Mouse (Mus musculus) testis, adult 2 months (tissue): ENCODE data around the gene Zc3h14. TPM values are rescaled to one million over a fixed set of nuclear protein-coding genes. Genes with fewer than 3 reads are reported as not detected.

Source experiments
- H3K27ac ChIP-seq: fragments of 200-500 bp; 2 replicates; pipeline ENCODE4 v1.5.1; 2012; ENCODE audit warnings: low read depth, low read length; ENCODE audit not compliant: control insufficient read depth, insufficient read depth
- H3K27me3 ChIP-seq: fragments of 200-500 bp; 2 replicates; pipeline ENCODE4 v1.6.1; 2012; ENCODE audit warnings: mild to moderate bottlenecking, low read length, moderate library complexity; ENCODE audit not compliant: control insufficient read depth, insufficient read depth
- H3K36me3 ChIP-seq: fragments of 200-500 bp; 2 replicates; pipeline ENCODE4 v1.6.1; 2012; ENCODE audit warnings: mild to moderate bottlenecking, low read length; ENCODE audit not compliant: control insufficient read depth, insufficient read depth
- H3K4me1 ChIP-seq: fragments of 200-500 bp; 2 replicates; pipeline ENCODE4 v1.6.1; 2012; ENCODE audit warnings: low read length; ENCODE audit not compliant: control insufficient read depth, insufficient read depth
- H3K4me3 ChIP-seq: fragments of 200-500 bp; 2 replicates; pipeline ENCODE4 v1.5.1; 2012; ENCODE audit warnings: low read depth, mild to moderate bottlenecking, low read length, moderate library complexity, mixed read lengths; ENCODE audit not compliant: control insufficient read depth
- CTCF ChIP-seq: fragments of 200-500 bp; IDR thresholded peaks from 2 replicates; pipeline ENCODE4 v1.5.1; 2012; ENCODE audit warnings: low read depth, mild to moderate bottlenecking, inconsistent platforms, low read length, moderate library complexity; ENCODE audit not compliant: control insufficient read depth, insufficient read depth, insufficient replicate concordance
- POLR2A ChIP-seq: fragments of 200-500 bp; IDR thresholded peaks from 2 replicates; pipeline ENCODE4 v1.6.1; 2012; ENCODE audit warnings: low read depth, mild to moderate bottlenecking, inconsistent platforms, low read length, moderate library complexity; ENCODE audit not compliant: control insufficient read depth
- polyA plus RNA-seq: library from polyadenylated mRNA; depleted of rRNA; stranded (reverse); fragments of >200 nt; gene quantifications from 2 replicates; pipeline ENCODE4 v1.2.3, GENCODE M21; 2012; rRNA removed

The Zc3h14 gene
- polyA plus RNA-seq = 301 and 309 TPM in 2 replicates

- peak within 1 kb of the TSS; percentile 91 for H3K4me3 ChIP-seq
- TF ChIP-seq POLR2A = peak; percentile 88
- peak; percentile 36; the same call in 1 of the 2 replicates for TF ChIP-seq CTCF
- no peaks in the 10 kb centered on the region for H3K27me3 ChIP-seq
- peak within 1 kb of the TSS; percentile 82 for H3K27ac ChIP-seq
- peaks cover 3% of the 10 kb centered on the region for H3K4me1 ChIP-seq
- no peaks in the 10 kb centered on the region; the same call in 1 of the 2 replicates for H3K36me3 ChIP-seq
These were observed at the start of gene Zc3h14 for GRCm38 (mm10) chr12:98746746-98747379. Zc3h14 (plus strand) TSS chr12:98746964.

GRCm38 (mm10) chr12:98697202-98697601 is 49.6 kb upstream of the Zc3h14 start:
- TF ChIP-seq CTCF (no peak), POLR2A (no peak)
- H3K27me3 ChIP-seq = no peaks in the 10 kb centered on the region
- H3K36me3 ChIP-seq = no peaks in the 10 kb centered on the region
- no peaks in the 10 kb centered on the region for H3K4me1 ChIP-seq
- no peak overlapping the region for H3K4me3 ChIP-seq
- no peak overlapping the region for H3K27ac ChIP-seq

DNA sequence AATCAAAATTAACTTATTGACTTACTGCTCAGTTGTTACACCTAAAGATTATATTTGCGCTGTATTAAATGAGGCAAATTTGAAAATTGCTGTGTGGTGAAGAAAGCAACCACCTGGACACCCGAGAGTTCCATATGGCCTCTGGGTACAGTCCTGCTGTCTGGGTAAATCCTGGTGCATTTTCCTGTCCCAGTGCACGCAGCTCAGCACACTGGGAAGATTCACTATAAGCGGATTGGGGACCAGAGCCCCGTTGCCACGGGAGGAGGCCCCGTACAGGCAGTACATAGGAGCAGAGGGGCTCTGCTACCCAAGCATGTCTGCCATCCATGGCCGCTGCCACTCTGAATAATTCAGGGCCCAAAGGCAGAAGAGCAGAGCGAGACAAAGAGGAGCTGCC is 45.2 kb upstream of the Zc3h14 start:
- no peak overlapping the region for H3K4me3 ChIP-seq
- no peak overlapping the region for H3K27ac ChIP-seq
- no peaks in the 10 kb centered on the region for H3K4me1 ChIP-seq
- no peaks in the 10 kb centered on the region; the same call in 1 of the 2 replicates for H3K36me3 ChIP-seq
- TF ChIP-seq POLR2A = no peak
- TF ChIP-seq CTCF = no peak
- H3K27me3 ChIP-seq = no peaks in the 10 kb centered on the region

- Histone ChIP-seq H3K4me3 (no peak overlapping the region), H3K4me1 (no peaks in the 10 kb centered on the region), H3K27ac (no peak overlapping the region), H3K36me3 (no peaks in the 10 kb centered on the region; the same call in 1 of the 2 replicates), H3K27me3 (no peaks in the 10 kb centered on the region)
- TF ChIP-seq CTCF = no peak
- no peak for TF ChIP-seq POLR2A
These were observed 43.2 kb upstream of the Zc3h14 start for GRCm38 (mm10) chr12:98703554-98703953.

DNA sequence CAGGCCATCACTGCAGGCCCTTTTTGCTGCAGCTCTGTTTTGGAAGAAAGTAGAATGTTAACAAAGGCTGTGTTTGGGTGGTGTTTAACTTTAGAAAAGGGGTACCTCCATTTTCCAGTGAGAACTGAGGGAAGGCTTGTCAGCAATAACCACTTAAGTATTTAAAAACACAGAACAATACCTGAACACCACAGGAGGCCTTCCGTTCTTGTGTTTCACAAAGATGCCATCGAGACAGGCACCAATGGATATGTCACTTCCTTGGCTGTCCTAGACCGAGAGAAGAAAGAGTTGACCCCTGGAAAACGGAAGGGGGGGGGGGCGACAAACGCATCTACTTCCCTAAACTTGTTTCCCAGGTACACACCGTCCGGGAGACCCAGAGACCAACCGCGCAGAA is 42.8 kb upstream of the Zc3h14 start:
- H3K36me3 ChIP-seq = no peaks in the 10 kb centered on the region; the same call in 1 of the 2 replicates

GRCm38 (mm10) chr12:98712819-98713218 is 33.9 kb upstream of the Zc3h14 start:
- Histone ChIP-seq H3K4me3 (no peak overlapping the region), H3K36me3 (no peaks in the 10 kb centered on the region; the same call in 1 of the 2 replicates), H3K27me3 (no peaks in the 10 kb centered on the region), H3K4me1 (no peaks in the 10 kb centered on the region; the same call in 1 of the 2 replicates), H3K27ac (no peak overlapping the region)
- no peak for TF ChIP-seq POLR2A
- TF ChIP-seq CTCF = no peak

More for the DNA sequence above, 42.8 kb upstream of the Zc3h14 start:
- no peak overlapping the region for H3K4me3 ChIP-seq
- no peaks in the 10 kb centered on the region for H3K27me3 ChIP-seq
- H3K27ac ChIP-seq = no peak overlapping the region
- no peak for TF ChIP-seq CTCF
- H3K4me1 ChIP-seq = no peaks in the 10 kb centered on the region

- Histone ChIP-seq H3K4me3 (no peak overlapping the region), H3K27me3 (no peaks in the 10 kb centered on the region), H3K4me1 (no peaks in the 10 kb centered on the region; the same call in 1 of the 2 replicates), H3K36me3 (no peaks in the 10 kb centered on the region; the same call in 1 of the 2 replicates), H3K27ac (no peak overlapping the region)
- TF ChIP-seq CTCF (no peak), POLR2A (no peak)
These were observed 33.1 kb upstream of the Zc3h14 start for GRCm38 (mm10) chr12:98713621-98714103.

DNA sequence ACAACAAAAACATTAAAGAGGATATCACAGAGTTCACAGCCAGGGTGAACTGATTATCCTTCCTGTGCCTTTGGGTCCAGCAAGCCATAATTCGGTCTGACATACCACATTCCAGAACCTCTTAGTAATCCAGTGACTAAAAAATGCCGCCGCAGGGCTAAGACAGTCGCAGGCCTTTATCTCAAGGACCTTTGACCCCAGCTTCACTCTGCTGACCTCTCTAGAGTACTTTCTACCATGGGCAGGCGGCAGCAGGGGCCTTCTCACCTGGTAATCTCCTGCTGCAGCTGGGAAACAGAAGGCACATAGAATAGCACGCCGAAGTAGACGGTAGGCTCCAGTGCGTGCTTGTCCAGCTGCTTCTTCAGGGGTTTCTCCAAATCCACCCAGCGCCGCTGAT is 32.0 kb upstream of the Zc3h14 start:
- TF ChIP-seq POLR2A = no peak
- TF ChIP-seq CTCF = no peak
- no peak overlapping the region for H3K27ac ChIP-seq
- no peaks in the 10 kb centered on the region; the same call in 1 of the 2 replicates for H3K4me1 ChIP-seq
- H3K27me3 ChIP-seq = no peaks in the 10 kb centered on the region
- no peak overlapping the region for H3K4me3 ChIP-seq
- no peaks in the 10 kb centered on the region; the same call in 1 of the 2 replicates for H3K36me3 ChIP-seq
